Mouse (Mus musculus) heart, embryonic 14.5 days (tissue): Measurements from ENCODE around the gene Hspbp1. TPM values are rescaled to one million over a fixed set of nuclear protein-coding genes. Genes with fewer than 3 reads are reported as not detected.

Source experiments
- ATAC-seq: fragments of 200-750 bp; cut with Nextera tagmentation; 2 replicates; pipeline ENCODE4 v1.8.0; 2017; ENCODE audit warnings: low read depth, moderate TSS enrichment; ENCODE audit not compliant: insufficient number of reproducible peaks, insufficient read depth, low FRiP score
- H3K27ac ChIP-seq, 2 experiments: fragments of 200-500 bp in 1 of 2; fragments of 300-500 bp in 1 of 2; sonication (generic) in 1 of 2; replicated peaks in 1 of 2; 2 replicates each; pipeline ENCODE4 v1.5.1; 2012 to 2014; ENCODE audit warnings: low read depth in 2 of 2, low read length in 2 of 2, control low read depth in 1 of 2, mild to moderate bottlenecking in 1 of 2, mixed read lengths in 1 of 2; ENCODE audit not compliant: control insufficient read depth in 1 of 2, insufficient read depth in 1 of 2
- H3K27me3 ChIP-seq: fragments of 300-500 bp; sonication (generic); 2 replicates; pipeline ENCODE4 v1.6.1; 2014; ENCODE audit warnings: mild to moderate bottlenecking, low read length, control low read depth; ENCODE audit not compliant: control insufficient read depth, insufficient read depth
- H3K36me3 ChIP-seq: fragments of 300-500 bp; sonication (generic); 2 replicates; pipeline ENCODE4 v1.6.1; 2014; ENCODE audit warnings: mild to moderate bottlenecking, control low read depth, low read length, mixed read lengths; ENCODE audit not compliant: control insufficient read depth, insufficient read depth
- H3K4me1 ChIP-seq, 2 experiments: fragments of 200-500 bp in 1 of 2; fragments of 300-500 bp in 1 of 2; sonication (generic) in 1 of 2; 2 replicates each; pipeline ENCODE4 v1.6.1; 2012 to 2014; ENCODE audit warnings: low read length in 2 of 2, control low read depth in 1 of 2, mixed read lengths in 1 of 2; ENCODE audit not compliant: control insufficient read depth in 2 of 2, insufficient read depth in 2 of 2
- H3K4me2 ChIP-seq: fragments of 300-500 bp; sonication (generic); 2 replicates; pipeline ENCODE4 v1.6.1; 2014; ENCODE audit warnings: mild to moderate bottlenecking, low read length
- H3K4me3 ChIP-seq, 2 experiments: fragments of 200-500 bp in 1 of 2; fragments of 300-500 bp in 1 of 2; sonication (generic) in 1 of 2; 2 replicates each; pipeline ENCODE4 v1.5.1; 2012 to 2014; ENCODE audit warnings: low read length in 2 of 2, mild to moderate bottlenecking in 2 of 2, control low read depth in 1 of 2, low read depth in 1 of 2, moderate library complexity in 1 of 2; ENCODE audit not compliant: control insufficient read depth in 1 of 2, insufficient read depth in 1 of 2
- H3K9ac ChIP-seq: fragments of 300-500 bp; sonication (generic); 2 replicates; pipeline ENCODE4 v1.6.1; 2014; ENCODE audit warnings: mild to moderate bottlenecking, low read length
- H3K9me3 ChIP-seq: fragments of 300-500 bp; sonication (generic); 2 replicates; pipeline ENCODE4 v1.6.1; 2016; ENCODE audit warnings: low read length, control low read depth; ENCODE audit not compliant: control insufficient read depth
- WGBS: fragments of 180-500 bp; shearing (Covaris S2); extraction: QIAGEN DNeasy Blood & Tissue Kit; methylation state at CpG from one replicate; pipeline ENCODE4 v1.1.7; 2014; 5-methylcytosine and 5-hydroxymethylcytosine counted together
- polyA plus RNA-seq: library from polyadenylated mRNA; unstranded; fragments of >200 nt; fragmentation: Nextera tagmentation; extraction: Ambion mirVana; gene quantifications from 2 replicates; pipeline ENCODE4 v1.2.1, GENCODE M21; 2014

The Hspbp1 gene
- polyA plus RNA-seq, 1 experiment from 2014 or later: 65.4 TPM

- Histone ChIP-seq H3K36me3 (peaks cover 27% of the 10 kb centered on the region), H3K4me3 (peak within 1 kb of the TSS; percentile 61 to 81), H3K4me1 (peaks cover 0 to 6% of the 10 kb centered on the region in 2 experiments; a peak in 2 of 4 replicates), H3K27ac (peak within 1 kb of the TSS; percentile 33 to 81; a peak in 3 of 4 replicates), H3K9ac (peak within 1 kb of the TSS; percentile 97), H3K4me2 (peak within 1 kb of the TSS; percentile 95), H3K9me3 (no peaks in the 10 kb centered on the region), H3K27me3 (no peaks in the 10 kb centered on the region)
- under 1% methylated on average over 12 of the region's 18 CpGs for WGBS
- ATAC-seq: peak; percentile 29; the same call in 1 of the 2 replicates
Observed at GRCm38 (mm10) chr7:4690387-4690786, 5.5 kb upstream of the Hspbp1 start, which contains the start of gene Brsk1. Gene Brsk1, plus strand, starts transcription at chr7:4690604.

GRCm38 (mm10) chr7:4684203-4684602, 665 bp downstream of the Hspbp1 start:
- H3K27me3 ChIP-seq: no peaks in the 10 kb centered on the region
- ATAC-seq: no peak
- peak overlapping the region; percentile 88 for H3K4me2 ChIP-seq
- peak overlapping the region; percentile 59 to 98 for H3K4me3 ChIP-seq
- H3K4me1 ChIP-seq: peaks cover 4 to 7% of the 10 kb centered on the region in 2 experiments
- H3K9ac ChIP-seq: peak overlapping the region; percentile 64
- H3K9me3 ChIP-seq: no peaks in the 10 kb centered on the region
- H3K36me3 ChIP-seq: peaks cover 28% of the 10 kb centered on the region
- WGBS: 3% methylated on average over 13 of the region's 13 CpGs
- H3K27ac ChIP-seq: peak overlapping the region in 1 of 2 experiments; percentile 63; a peak in 1 of 4 replicates

DNA sequence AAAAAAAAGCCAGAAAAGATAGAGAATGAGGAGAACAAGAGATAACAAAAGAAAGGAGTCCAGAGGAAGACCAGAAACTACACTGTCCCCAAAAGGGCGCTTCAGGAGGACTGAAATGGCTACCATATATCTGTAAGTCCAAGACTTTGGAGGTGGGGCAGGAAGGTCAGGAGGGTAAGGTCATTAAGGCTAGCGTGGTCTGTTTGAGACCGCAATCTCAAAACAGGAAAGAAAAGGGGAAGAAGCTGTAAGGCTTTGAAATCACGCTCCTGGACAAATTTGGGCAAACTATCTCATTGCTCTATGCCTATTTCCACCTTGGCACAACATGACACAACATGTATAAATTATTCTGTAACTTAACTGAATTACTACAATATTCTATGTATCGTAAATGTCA, 1.6 kb downstream of the Hspbp1 start:
- no peaks in the 10 kb centered on the region for H3K27me3 ChIP-seq
- ATAC-seq: no peak
- peaks cover 34% of the 10 kb centered on the region for H3K36me3 ChIP-seq
- no peaks in the 10 kb centered on the region for H3K9me3 ChIP-seq
- H3K27ac ChIP-seq: no peak overlapping the region
- H3K4me1 ChIP-seq: peaks cover 4 to 7% of the 10 kb centered on the region in 2 experiments
- WGBS: 83% methylated on average over 5 of the region's 5 CpGs
- no peak overlapping the region for H3K4me3 ChIP-seq
- no peak overlapping the region for H3K4me2 ChIP-seq
- H3K9ac ChIP-seq: no peak overlapping the region

DNA sequence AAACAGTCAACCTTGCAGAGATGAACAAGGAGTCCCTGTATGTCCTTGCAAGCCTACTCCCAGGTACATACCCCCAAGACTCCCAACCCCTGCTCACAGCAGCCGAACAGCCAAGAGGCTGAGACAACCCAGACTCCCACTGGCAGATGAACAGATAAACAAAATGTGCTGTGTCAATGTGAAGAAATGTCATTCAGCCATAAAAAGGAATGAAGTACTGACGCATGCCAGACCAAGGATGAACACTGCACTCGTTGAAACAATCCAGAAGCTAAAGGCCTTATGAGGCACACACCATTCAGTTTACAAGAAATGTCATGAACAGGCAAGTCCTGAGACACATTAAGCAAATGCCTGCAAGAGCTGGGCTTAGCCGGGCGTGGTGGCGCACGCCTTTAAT, 9.7 kb downstream of the Hspbp1 start:
- no peaks in the 10 kb centered on the region for H3K27me3 ChIP-seq
- no peak overlapping the region for H3K9ac ChIP-seq
- ATAC-seq: no peak
- H3K9me3 ChIP-seq: no peaks in the 10 kb centered on the region
- H3K27ac ChIP-seq: no peak overlapping the region
- no peaks in the 10 kb centered on the region; a peak in 2 of 4 replicates for H3K4me1 ChIP-seq
- H3K4me3 ChIP-seq: no peak overlapping the region
- H3K36me3 ChIP-seq: peaks cover 76% of the 10 kb centered on the region
- H3K4me2 ChIP-seq: no peak overlapping the region
- whole genome bisulfite sequencing: 67% methylated on average over 7 of the region's 7 CpGs

- ATAC-seq: no peak
- no peak overlapping the region for H3K4me2 ChIP-seq
- H3K36me3 ChIP-seq: peaks cover 73% of the 10 kb centered on the region
- H3K27ac ChIP-seq: no peak overlapping the region
- WGBS: 90% methylated on average over 12 of the region's 12 CpGs
- H3K4me3 ChIP-seq: no peak overlapping the region
- H3K9me3 ChIP-seq: no peaks in the 10 kb centered on the region
- no peaks in the 10 kb centered on the region; a peak in 2 of 4 replicates for H3K4me1 ChIP-seq
- H3K9ac ChIP-seq: no peak overlapping the region
- no peaks in the 10 kb centered on the region for H3K27me3 ChIP-seq
Observed at GRCm38 (mm10) chr7:4674114-4674731, 10.6 kb downstream of the Hspbp1 start.

DNA sequence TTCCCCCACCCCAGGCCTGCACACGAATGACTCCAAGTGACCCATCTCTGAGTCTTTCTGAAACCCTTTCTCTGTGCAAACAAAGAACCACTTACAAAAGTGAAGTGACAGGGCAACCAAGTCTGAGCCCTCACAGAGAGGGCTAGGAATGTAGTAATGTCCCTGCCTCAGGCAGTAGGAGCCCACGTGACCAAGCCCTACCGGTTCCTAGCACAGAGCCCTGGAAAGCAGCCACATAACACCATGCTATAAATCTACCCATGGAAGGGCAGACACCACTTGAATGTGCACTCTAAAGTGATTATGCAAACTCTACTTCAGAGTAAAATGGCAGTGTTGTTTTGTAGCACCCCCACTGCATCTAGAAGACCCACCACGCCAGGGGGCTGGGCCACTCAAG, 12.9 kb downstream of the Hspbp1 start:
- WGBS: 65% methylated on average over 4 of the region's 4 CpGs
- Histone ChIP-seq H3K4me3 (no peak overlapping the region), H3K4me2 (no peak overlapping the region), H3K36me3 (peaks cover 70% of the 10 kb centered on the region), H3K9ac (no peak overlapping the region), H3K4me1 (no peaks in the 10 kb centered on the region; a peak in 2 of 4 replicates), H3K27ac (peak overlapping the region; percentile 60), H3K9me3 (no peaks in the 10 kb centered on the region), H3K27me3 (no peaks in the 10 kb centered on the region)
- no peak for ATAC-seq

- Histone ChIP-seq H3K9ac (no peak overlapping the region), H3K9me3 (no peaks in the 10 kb centered on the region), H3K4me3 (no peak overlapping the region), H3K4me2 (no peak overlapping the region), H3K27ac (no peak overlapping the region), H3K36me3 (peaks cover 68% of the 10 kb centered on the region), H3K27me3 (no peaks in the 10 kb centered on the region), H3K4me1 (no peaks in the 10 kb centered on the region; a peak in 2 of 4 replicates)
- WGBS: 87% methylated on average over 8 of the region's 8 CpGs
- ATAC-seq: no peak
Observed at GRCm38 (mm10) chr7:4670655-4671255, 14.1 kb downstream of the Hspbp1 start.
